Mouse (Mus musculus): ENCODE data around the gene Mkks. TPM values are rescaled to one million over a fixed set of nuclear protein-coding genes. Genes with fewer than 3 reads are reported as not detected.

The Mkks gene
- 12.8 and 13.4 TPM in 2 replicates for polyA plus RNA-seq (2015; fragmentation: Nextera tagmentation; extraction: Ambion mirVana)

GRCm38 (mm10) chr2:136891068-136891950 lies at the start of gene Mkks, which contains the start of the genes Slx4ip and AL731706.1:
TSS of gene Mkks (minus strand) at chr2:136891389.
TSS of gene Slx4ip (plus strand) at chr2:136891218.
TSS of gene AL731706.1 (minus strand) at chr2:136891389.
- Histone ChIP-seq H3K4me2 (ENCODE audit: low read depth, low read length) (peak within 1 kb of the TSS; percentile 52), H3K4me1 (replicated peaks; ENCODE audit: control insufficient read depth, insufficient read depth, low read length) (peaks cover 9% of the 10 kb centered on the region), H3K36me3 (ENCODE audit: control insufficient read depth, insufficient read depth, low read length) (no peaks in the 10 kb centered on the region), H3K4me3 (ENCODE audit: low read length) (peak within 1 kb of the TSS; percentile 70), H3K9ac (ENCODE audit: low read length) (peak within 1 kb of the TSS; percentile 86), H3K9me3 (ENCODE audit: control insufficient read depth, low read length) (no peaks in the 10 kb centered on the region), H3K27ac (ENCODE audit: low read length) (peak within 1 kb of the TSS; percentile 83), H3K27me3 (ENCODE audit: control insufficient read depth, insufficient read depth, low read depth, low read length) (no peaks in the 10 kb centered on the region)
- peak; percentile 98 for ATAC-seq (ENCODE audit: low read depth)
- WGBS, result under 1% methylated on average over 49 of the region's 49 CpGs

GRCm38 (mm10) chr2:136938249-136938648 lies 47.1 kb upstream of the Mkks start:
- no peaks in the 10 kb centered on the region for H3K4me1 ChIP-seq (replicated peaks; ENCODE audit: control insufficient read depth, insufficient read depth, low read length)
- no peaks in the 10 kb centered on the region for H3K9me3 ChIP-seq (ENCODE audit: control insufficient read depth, low read length)
- no peak overlapping the region for H3K9ac ChIP-seq (ENCODE audit: low read length)
- no peaks in the 10 kb centered on the region for H3K27me3 ChIP-seq (ENCODE audit: control insufficient read depth, insufficient read depth, low read depth, low read length)
- no peak overlapping the region for H3K27ac ChIP-seq (ENCODE audit: low read length)
- H3K36me3 ChIP-seq (ENCODE audit: control insufficient read depth, insufficient read depth, low read length), result no peaks in the 10 kb centered on the region
- no peak for ATAC-seq (ENCODE audit: low read depth)
- no peak overlapping the region for H3K4me2 ChIP-seq (ENCODE audit: low read depth, low read length)
- H3K4me3 ChIP-seq (ENCODE audit: low read length), result no peak overlapping the region
- 74% methylated on average over 1 of the region's 1 CpGs for WGBS

- Histone ChIP-seq H3K36me3 (ENCODE audit: control insufficient read depth, insufficient read depth, low read length) (no peaks in the 10 kb centered on the region), H3K4me3 (ENCODE audit: low read length) (no peak overlapping the region), H3K27me3 (ENCODE audit: control insufficient read depth, insufficient read depth, low read depth, low read length) (no peaks in the 10 kb centered on the region), H3K9ac (ENCODE audit: low read length) (no peak overlapping the region), H3K4me1 (replicated peaks; ENCODE audit: control insufficient read depth, insufficient read depth, low read length) (no peaks in the 10 kb centered on the region), H3K27ac (ENCODE audit: low read length) (no peak overlapping the region), H3K4me2 (ENCODE audit: low read depth, low read length) (no peak overlapping the region), H3K9me3 (ENCODE audit: control insufficient read depth, low read length) (no peaks in the 10 kb centered on the region)
- ATAC-seq (ENCODE audit: low read depth), result no peak
- 86% methylated on average over 4 of the region's 4 CpGs for WGBS
Observed at GRCm38 (mm10) chr2:136936391-136937288, 45.5 kb upstream of the Mkks start.

GRCm38 (mm10) chr2:136921003-136921408 lies 29.8 kb upstream of the Mkks start:
- H3K9ac ChIP-seq (ENCODE audit: low read length), result no peak overlapping the region
- 20% methylated on average over 4 of the region's 4 CpGs for WGBS
- no peaks in the 10 kb centered on the region for H3K27me3 ChIP-seq (ENCODE audit: control insufficient read depth, insufficient read depth, low read depth, low read length)
- peak; percentile 52; the same call in 1 of the 2 replicates for ATAC-seq (ENCODE audit: low read depth)
- H3K4me2 ChIP-seq (ENCODE audit: low read depth, low read length), result no peak overlapping the region
- no peaks in the 10 kb centered on the region for H3K36me3 ChIP-seq (ENCODE audit: control insufficient read depth, insufficient read depth, low read length)
- no peak overlapping the region for H3K27ac ChIP-seq (ENCODE audit: low read length)
- H3K4me3 ChIP-seq (ENCODE audit: low read length), result no peak overlapping the region
- H3K4me1 ChIP-seq (replicated peaks; ENCODE audit: control insufficient read depth, insufficient read depth, low read length), result peaks cover 4% of the 10 kb centered on the region; the same call in 1 of the 2 replicates
- H3K9me3 ChIP-seq (ENCODE audit: control insufficient read depth, low read length), result no peaks in the 10 kb centered on the region

GRCm38 (mm10) chr2:136920257-136920993 lies 29.2 kb upstream of the Mkks start:
- no peak overlapping the region for H3K4me2 ChIP-seq (ENCODE audit: low read depth, low read length)

GRCm38 (mm10) chr2:136919433-136919832 lies 28.2 kb upstream of the Mkks start:
- Histone ChIP-seq H3K4me3 (ENCODE audit: low read length) (no peak overlapping the region), H3K27ac (ENCODE audit: low read length) (no peak overlapping the region), H3K4me1 (replicated peaks; ENCODE audit: control insufficient read depth, insufficient read depth, low read length) (peaks cover 4% of the 10 kb centered on the region; the same call in 1 of the 2 replicates), H3K36me3 (ENCODE audit: control insufficient read depth, insufficient read depth, low read length) (no peaks in the 10 kb centered on the region), H3K9ac (ENCODE audit: low read length) (no peak overlapping the region), H3K4me2 (ENCODE audit: low read depth, low read length) (no peak overlapping the region), H3K9me3 (ENCODE audit: control insufficient read depth, low read length) (no peaks in the 10 kb centered on the region), H3K27me3 (ENCODE audit: control insufficient read depth, insufficient read depth, low read depth, low read length) (no peaks in the 10 kb centered on the region)
- 95% methylated on average over 1 of the region's 1 CpGs for WGBS
- no peak for ATAC-seq (ENCODE audit: low read depth)

More at GRCm38 (mm10) chr2:136920257-136920993, 29.2 kb upstream of the Mkks start:
- WGBS, result 69% methylated on average over 3 of the region's 3 CpGs
- H3K27ac ChIP-seq (ENCODE audit: low read length), result no peak overlapping the region
- no peaks in the 10 kb centered on the region for H3K27me3 ChIP-seq (ENCODE audit: control insufficient read depth, insufficient read depth, low read depth, low read length)
- no peak overlapping the region for H3K4me3 ChIP-seq (ENCODE audit: low read length)
- peaks cover 4% of the 10 kb centered on the region; the same call in 1 of the 2 replicates for H3K4me1 ChIP-seq (replicated peaks; ENCODE audit: control insufficient read depth, insufficient read depth, low read length)
- ATAC-seq (ENCODE audit: low read depth), result 0 out of 2 replicates have a peak, but pooled peaks have one; percentile 12
- H3K36me3 ChIP-seq (ENCODE audit: control insufficient read depth, insufficient read depth, low read length), result no peaks in the 10 kb centered on the region
- H3K9me3 ChIP-seq (ENCODE audit: control insufficient read depth, low read length), result no peaks in the 10 kb centered on the region
- no peak overlapping the region for H3K9ac ChIP-seq (ENCODE audit: low read length)

GRCm38 (mm10) chr2:136914334-136914902 lies 23.2 kb upstream of the Mkks start:
- Histone ChIP-seq H3K4me1 (replicated peaks; ENCODE audit: control insufficient read depth, insufficient read depth, low read length) (peaks cover 18% of the 10 kb centered on the region), H3K4me2 (ENCODE audit: low read depth, low read length) (no peak overlapping the region), H3K27ac (ENCODE audit: low read length) (no peak overlapping the region), H3K9ac (ENCODE audit: low read length) (no peak overlapping the region), H3K36me3 (ENCODE audit: control insufficient read depth, insufficient read depth, low read length) (no peaks in the 10 kb centered on the region), H3K9me3 (ENCODE audit: control insufficient read depth, low read length) (no peaks in the 10 kb centered on the region), H3K27me3 (ENCODE audit: control insufficient read depth, insufficient read depth, low read depth, low read length) (no peaks in the 10 kb centered on the region), H3K4me3 (ENCODE audit: low read length) (no peak overlapping the region)
- no peak for ATAC-seq (ENCODE audit: low read depth)
- WGBS, result 40% methylated on average over 3 of the region's 3 CpGs

GRCm38 (mm10) chr2:136913021-136913420 lies 21.8 kb upstream of the Mkks start:
- no peak overlapping the region for H3K9ac ChIP-seq (ENCODE audit: low read length)
- H3K4me1 ChIP-seq (replicated peaks; ENCODE audit: control insufficient read depth, insufficient read depth, low read length), result peaks cover 18% of the 10 kb centered on the region
- peak; percentile 67; the same call in 1 of the 2 replicates for ATAC-seq (ENCODE audit: low read depth)
- 0 out of 2 replicates have a peak overlapping the region, but pooled peaks have one; percentile 15 for H3K27ac ChIP-seq (ENCODE audit: low read length)
- no peaks in the 10 kb centered on the region for H3K9me3 ChIP-seq (ENCODE audit: control insufficient read depth, low read length)
- H3K36me3 ChIP-seq (ENCODE audit: control insufficient read depth, insufficient read depth, low read length), result no peaks in the 10 kb centered on the region
- no peak overlapping the region for H3K4me2 ChIP-seq (ENCODE audit: low read depth, low read length)
- no peaks in the 10 kb centered on the region for H3K27me3 ChIP-seq (ENCODE audit: control insufficient read depth, insufficient read depth, low read depth, low read length)
- no peak overlapping the region for H3K4me3 ChIP-seq (ENCODE audit: low read length)
- WGBS, result 58% methylated on average over 3 of the region's 3 CpGs

Measured in lung, embryonic 16.5 days (tissue).